Mouse (Mus musculus): ENCODE results near the gene Coa4. TPM values are rescaled to one million over a fixed set of nuclear protein-coding genes. Genes with fewer than 3 reads are reported as not detected.
A peak's percentile ranks its signal among the peaks of the same experiment; 100 is the strongest.

Coa4 gene
- 14.1 and 14.9 TPM in 2 replicates for polyA plus RNA-seq (2015; fragmentation: Nextera tagmentation; extraction: Ambion mirVana)

DNA sequence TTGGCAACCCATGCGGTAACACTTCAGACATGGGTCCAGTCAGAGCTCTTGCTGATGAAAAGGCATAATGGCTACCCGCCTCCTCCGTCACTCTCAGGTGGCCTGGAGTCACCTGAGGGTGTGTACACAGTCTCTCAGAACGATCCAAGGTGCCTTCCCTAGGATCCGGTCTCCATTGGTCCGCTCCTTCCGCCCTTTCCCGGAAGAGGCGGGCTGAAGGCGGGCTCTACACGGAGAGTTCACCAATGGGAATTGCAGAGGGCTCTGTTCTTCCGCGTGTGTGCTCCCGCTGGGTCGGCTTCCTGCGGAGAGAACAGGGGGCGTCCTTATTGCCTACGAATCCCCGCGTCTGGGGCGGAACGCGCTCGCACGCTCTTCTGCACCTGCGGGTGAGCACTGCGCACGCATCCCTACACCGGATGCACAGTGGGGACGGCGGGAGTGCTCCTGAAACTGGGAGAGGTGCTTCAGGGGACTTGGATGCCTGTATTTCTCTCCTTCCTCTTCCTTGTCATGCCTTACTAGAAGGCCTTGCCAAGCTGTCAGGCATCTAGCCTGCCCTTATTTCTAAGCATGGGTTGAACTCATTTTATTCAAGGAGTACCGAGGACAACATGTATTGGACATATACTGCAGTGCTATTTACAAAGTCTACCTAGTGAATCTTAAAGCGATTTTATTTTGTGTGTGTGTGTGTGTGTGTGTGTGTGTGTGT is at the start of gene Coa4:
Gene Coa4 (plus strand): TSS at position 268 of the 715 bp plus-strand sequence.
- Histone ChIP-seq H3K27me3 (no peaks in the 10 kb centered on the region), H3K9ac (replicated peaks) (peak within 1 kb of the TSS; percentile 79), H3K4me1 (peaks cover 11% of the 10 kb centered on the region), H3K9me3 (no peaks in the 10 kb centered on the region), H3K27ac (replicated peaks) (peak within 1 kb of the TSS; percentile 91), H3K4me3 (peak within 1 kb of the TSS; percentile 65), H3K36me3 (peaks cover 13% of the 10 kb centered on the region), H3K4me2 (replicated peaks) (peak within 1 kb of the TSS; percentile 60)
- peak; percentile 100 for ATAC-seq (replicated peaks)
- WGBS: under 1% methylated on average over 33 of the region's 33 CpGs

DNA sequence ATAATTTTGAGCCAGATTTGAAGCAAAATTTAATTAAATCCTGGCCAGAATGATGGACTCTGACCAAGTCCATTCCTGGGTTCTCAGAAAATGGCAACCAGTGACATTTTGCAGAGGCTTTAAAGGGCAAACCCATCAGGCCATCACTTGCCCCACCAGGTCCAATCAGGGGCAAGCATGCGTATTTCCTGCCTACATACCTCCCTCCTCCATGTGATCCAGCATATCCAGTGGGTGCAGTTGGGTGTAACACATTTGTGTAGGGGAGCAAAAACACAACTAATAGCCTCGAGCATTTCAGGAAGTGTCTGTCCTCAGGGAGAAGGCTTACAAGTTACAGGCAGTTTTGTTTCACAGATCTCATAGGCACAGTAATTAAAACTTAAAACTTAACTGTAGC is 49.6 kb upstream of the Coa4 start:
- H3K36me3 ChIP-seq: no peaks in the 10 kb centered on the region
- H3K9ac ChIP-seq (replicated peaks): no peak overlapping the region
- whole genome bisulfite sequencing: 79% methylated on average over 2 of the region's 2 CpGs
- peaks cover 6% of the 10 kb centered on the region for H3K4me1 ChIP-seq
- ATAC-seq (replicated peaks): no peak
- no peak overlapping the region for H3K4me2 ChIP-seq (replicated peaks)
- no peaks in the 10 kb centered on the region for H3K9me3 ChIP-seq
- no peaks in the 10 kb centered on the region for H3K27me3 ChIP-seq
- H3K27ac ChIP-seq (replicated peaks): no peak overlapping the region
- H3K4me3 ChIP-seq: no peak overlapping the region

DNA sequence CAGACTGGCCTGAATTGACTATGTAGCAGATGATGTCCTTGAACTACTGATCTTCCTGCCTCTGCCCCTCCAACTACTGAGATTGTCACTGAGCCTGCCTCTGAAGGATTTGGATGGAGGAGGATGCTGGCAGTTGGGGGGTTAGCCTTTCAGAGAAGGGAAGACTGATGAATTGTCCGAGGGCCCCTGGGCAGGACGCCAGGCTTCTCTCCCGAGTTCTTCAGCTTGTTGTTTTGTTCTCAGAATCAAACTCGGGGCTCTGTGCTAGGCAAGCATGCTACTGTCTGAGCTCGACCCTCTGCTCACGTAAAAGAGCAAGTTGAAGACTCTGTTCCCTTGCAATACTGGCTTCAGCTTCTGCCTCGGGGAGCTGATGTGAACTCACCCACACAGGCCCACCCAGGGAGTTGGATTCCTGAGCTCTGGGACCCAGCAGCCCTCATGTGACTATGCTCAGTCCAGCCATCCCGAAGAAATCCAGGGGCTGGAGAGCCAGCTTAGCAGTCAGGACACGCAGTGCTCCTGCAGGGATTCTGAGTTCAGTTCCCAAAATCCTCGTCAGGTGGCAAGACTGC is 48.3 kb upstream of the Coa4 start:
- Histone ChIP-seq H3K4me3 (no peak overlapping the region), H3K9me3 (no peaks in the 10 kb centered on the region), H3K27me3 (peaks cover 5% of the 10 kb centered on the region; the same call in 1 of the 2 replicates), H3K36me3 (no peaks in the 10 kb centered on the region), H3K4me1 (peaks cover 17% of the 10 kb centered on the region), H3K9ac (replicated peaks) (no peak overlapping the region), H3K4me2 (replicated peaks) (no peak overlapping the region), H3K27ac (replicated peaks) (no peak overlapping the region; the same call in 1 of the 2 replicates)
- WGBS: 12% methylated on average over 10 of the region's 10 CpGs
- ATAC-seq (replicated peaks): peak; percentile 62; the same call in 1 of the 2 replicates

DNA sequence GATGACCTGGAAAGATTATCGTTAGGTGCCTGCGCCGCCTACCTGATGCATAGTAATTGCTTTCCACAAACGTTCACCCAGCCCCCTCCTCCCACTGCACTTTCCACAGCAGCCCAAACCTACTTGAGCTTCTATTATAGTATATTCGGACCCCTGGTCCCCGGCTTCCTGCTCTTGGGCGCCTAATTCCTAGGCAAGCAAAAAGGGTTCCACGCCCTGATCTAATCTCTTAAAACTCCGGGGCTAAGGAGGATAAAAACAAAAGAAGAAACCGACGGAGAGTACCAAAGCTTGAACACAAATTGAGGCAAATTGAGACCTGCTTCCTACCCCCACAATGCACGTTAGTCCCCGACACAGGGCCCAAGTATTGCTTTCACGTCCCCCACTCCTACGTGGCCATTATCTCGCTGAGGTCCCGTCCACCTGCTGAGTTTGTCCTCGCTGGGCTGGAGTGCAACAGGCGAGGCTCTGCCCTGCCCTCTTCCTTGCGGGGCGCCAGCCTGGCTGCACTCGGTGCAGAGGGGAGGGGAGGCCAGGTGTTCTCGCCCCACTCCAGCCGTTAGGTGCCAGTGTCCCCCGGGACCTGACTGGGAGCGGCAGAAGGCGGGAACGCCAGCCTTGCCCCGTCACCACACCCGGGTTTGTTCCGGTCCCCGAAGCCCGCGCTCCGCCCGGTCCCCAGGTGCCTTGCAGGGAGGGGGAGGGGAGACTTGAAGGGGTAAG is 44.3 kb upstream of the Coa4 start:
- peak overlapping the region; percentile 41 for H3K4me3 ChIP-seq
- ATAC-seq (replicated peaks): no peak
- 7% methylated on average over 26 of the region's 36 CpGs for WGBS
- H3K9me3 ChIP-seq: no peaks in the 10 kb centered on the region
- no peaks in the 10 kb centered on the region for H3K36me3 ChIP-seq
- peaks cover 34% of the 10 kb centered on the region for H3K4me1 ChIP-seq
- H3K9ac ChIP-seq (replicated peaks): peak overlapping the region; percentile 32; the same call in 1 of the 2 replicates
- peaks cover 5% of the 10 kb centered on the region; the same call in 1 of the 2 replicates for H3K27me3 ChIP-seq
- H3K27ac ChIP-seq (replicated peaks): no peak overlapping the region
- H3K4me2 ChIP-seq (replicated peaks): peak overlapping the region; percentile 59

DNA sequence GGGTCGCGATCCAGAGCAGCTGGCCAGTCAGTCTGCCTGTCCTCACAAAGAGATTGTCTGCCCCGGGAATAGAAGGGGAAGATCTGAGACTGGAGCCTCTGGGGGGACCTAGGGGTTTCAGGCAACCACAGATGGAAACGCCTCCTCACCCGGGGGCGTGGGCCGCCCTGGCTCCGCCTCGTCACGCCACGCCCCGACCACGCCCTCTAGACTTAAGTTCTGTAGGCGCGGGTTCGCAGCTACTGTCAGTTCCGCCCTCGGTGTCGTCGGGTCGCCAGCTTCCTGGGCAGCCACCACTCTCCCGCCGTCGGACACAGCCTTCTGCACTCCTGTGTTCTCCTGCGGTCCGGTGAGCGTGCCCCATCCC is 43.8 kb upstream of the Coa4 start, which contains the start of gene Ucp2:
Gene Ucp2 (plus strand): TSS at position 221 of the 367 bp plus-strand sequence.
- Histone ChIP-seq H3K27me3 (peaks cover 5% of the 10 kb centered on the region; the same call in 1 of the 2 replicates), H3K9me3 (no peaks in the 10 kb centered on the region), H3K4me1 (peaks cover 34% of the 10 kb centered on the region), H3K4me2 (replicated peaks) (peak within 1 kb of the TSS; percentile 59), H3K9ac (replicated peaks) (peak within 1 kb of the TSS; percentile 32; the same call in 1 of the 2 replicates), H3K36me3 (no peaks in the 10 kb centered on the region), H3K27ac (replicated peaks) (no peak within 1 kb of the TSS), H3K4me3 (peak within 1 kb of the TSS; percentile 41)
- 0 out of 2 replicates have a peak, but pooled peaks have one; percentile 26 for ATAC-seq (replicated peaks)
- under 1% methylated on average over 27 of the region's 27 CpGs for WGBS

DNA sequence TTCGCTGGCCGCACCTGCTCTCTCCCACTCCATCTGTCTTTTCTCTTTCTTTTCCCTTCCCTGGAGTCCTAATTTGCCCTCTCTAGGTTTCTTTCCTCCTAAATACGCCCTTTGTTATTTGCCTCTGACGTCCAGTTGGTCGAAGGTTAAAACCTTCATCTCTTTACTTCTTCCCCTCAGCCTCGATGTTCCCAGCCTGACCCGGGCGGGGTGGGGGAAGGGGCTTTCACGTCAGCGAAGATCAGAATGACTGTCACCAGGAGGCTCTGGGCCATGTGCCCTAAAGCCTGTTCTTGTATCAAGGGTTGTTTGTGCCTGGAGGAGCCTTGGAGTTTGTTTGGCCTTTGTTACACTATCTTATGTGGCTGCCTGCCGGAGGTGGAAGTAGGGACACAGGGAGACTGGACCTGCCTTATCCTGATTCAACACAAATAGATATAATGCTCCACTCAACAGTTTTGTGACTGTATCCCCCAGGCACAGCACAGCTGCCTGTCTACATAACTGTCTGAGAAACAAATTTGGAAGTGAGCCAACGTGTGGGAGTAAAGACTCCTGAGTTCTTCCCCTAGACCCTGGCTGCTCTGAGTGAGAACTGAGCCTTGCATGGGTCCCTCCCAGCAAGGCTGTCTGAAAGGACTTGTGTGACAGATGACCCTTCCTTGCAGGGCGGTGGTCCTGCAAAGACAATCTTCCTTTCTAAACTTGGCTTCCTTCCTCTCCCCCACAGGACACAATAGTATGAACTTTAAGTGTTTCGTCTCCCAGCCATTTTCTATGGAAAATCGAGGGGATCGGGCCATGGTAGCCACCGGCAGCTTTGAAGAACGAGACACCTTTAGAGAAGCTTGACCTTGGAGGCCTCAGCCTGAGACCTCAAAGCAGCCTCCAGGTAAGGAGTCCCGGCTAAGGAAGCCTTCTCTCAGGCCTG is 43.1 kb upstream of the Coa4 start:
- no peaks in the 10 kb centered on the region for H3K9me3 ChIP-seq
- peak overlapping the region; percentile 41 for H3K4me3 ChIP-seq
- H3K27me3 ChIP-seq: peaks cover 5% of the 10 kb centered on the region; the same call in 1 of the 2 replicates
- H3K27ac ChIP-seq (replicated peaks): no peak overlapping the region
- WGBS: 40% methylated on average over 19 of the region's 19 CpGs
- no peaks in the 10 kb centered on the region for H3K36me3 ChIP-seq
- ATAC-seq (replicated peaks): no peak
- 0 out of 2 replicates have a peak overlapping the region, but pooled peaks have one; percentile 32 for H3K9ac ChIP-seq (replicated peaks)
- H3K4me2 ChIP-seq (replicated peaks): peak overlapping the region; percentile 59
- peaks cover 29% of the 10 kb centered on the region for H3K4me1 ChIP-seq

DNA sequence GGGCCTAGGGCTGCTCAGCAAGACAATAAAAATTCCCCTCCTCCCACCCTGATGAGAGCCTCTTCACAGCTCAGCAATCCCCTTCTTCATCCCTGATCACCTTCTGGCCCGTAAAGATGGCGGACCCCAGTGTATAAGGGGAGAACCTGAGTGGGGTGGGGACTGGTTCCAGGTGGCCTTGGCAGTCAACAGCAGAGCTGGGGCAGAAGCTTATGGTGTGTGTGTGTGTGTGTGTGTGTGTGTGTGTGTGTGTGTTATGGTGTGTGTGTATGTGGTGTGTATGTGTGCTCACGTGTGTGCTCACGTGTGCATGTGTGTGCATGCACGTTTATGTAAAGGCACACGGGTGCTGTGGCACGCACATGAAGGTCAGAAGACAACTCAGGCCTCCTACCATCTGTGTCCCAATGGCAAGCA is 42.4 kb upstream of the Coa4 start:
- Histone ChIP-seq H3K27ac (replicated peaks) (no peak overlapping the region), H3K9me3 (no peaks in the 10 kb centered on the region), H3K4me2 (replicated peaks) (no peak overlapping the region), H3K36me3 (no peaks in the 10 kb centered on the region), H3K27me3 (peaks cover 5% of the 10 kb centered on the region; the same call in 1 of the 2 replicates), H3K4me3 (no peak overlapping the region), H3K4me1 (peaks cover 27% of the 10 kb centered on the region), H3K9ac (replicated peaks) (no peak overlapping the region)
- 89% methylated on average over 7 of the region's 7 CpGs for WGBS
- no peak for ATAC-seq (replicated peaks)

DNA sequence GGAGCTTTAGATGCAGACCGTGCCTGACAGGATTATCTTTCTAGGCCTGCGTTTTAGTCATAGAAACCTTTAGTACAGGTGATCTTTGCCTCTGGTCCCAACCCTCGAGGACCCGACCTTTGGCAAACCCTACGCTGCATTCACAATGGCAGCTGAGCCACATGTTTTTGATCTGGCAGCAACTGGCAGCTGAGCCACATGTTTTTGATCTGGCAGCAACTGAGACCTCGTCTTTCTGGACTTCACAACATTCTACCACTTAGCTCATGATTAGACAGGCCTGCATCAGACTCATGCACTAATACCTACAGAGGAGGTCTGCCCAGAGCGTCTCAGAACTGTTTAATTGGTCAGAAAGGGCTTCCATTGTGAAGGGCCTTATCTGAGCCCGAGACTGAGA is 41.8 kb upstream of the Coa4 start:
- H3K4me3 ChIP-seq: no peak overlapping the region
- peaks cover 27% of the 10 kb centered on the region for H3K4me1 ChIP-seq
- no peak overlapping the region for H3K4me2 ChIP-seq (replicated peaks)
- H3K27me3 ChIP-seq: peaks cover 5% of the 10 kb centered on the region; the same call in 1 of the 2 replicates
- no peaks in the 10 kb centered on the region for H3K36me3 ChIP-seq
- 43% methylated on average over 8 of the region's 8 CpGs for WGBS
- H3K9me3 ChIP-seq: no peaks in the 10 kb centered on the region
- no peak; the same call in 1 of the 2 replicates for ATAC-seq (replicated peaks)
- peak overlapping the region; percentile 51 for H3K27ac ChIP-seq (replicated peaks)
- no peak overlapping the region for H3K9ac ChIP-seq (replicated peaks)

DNA sequence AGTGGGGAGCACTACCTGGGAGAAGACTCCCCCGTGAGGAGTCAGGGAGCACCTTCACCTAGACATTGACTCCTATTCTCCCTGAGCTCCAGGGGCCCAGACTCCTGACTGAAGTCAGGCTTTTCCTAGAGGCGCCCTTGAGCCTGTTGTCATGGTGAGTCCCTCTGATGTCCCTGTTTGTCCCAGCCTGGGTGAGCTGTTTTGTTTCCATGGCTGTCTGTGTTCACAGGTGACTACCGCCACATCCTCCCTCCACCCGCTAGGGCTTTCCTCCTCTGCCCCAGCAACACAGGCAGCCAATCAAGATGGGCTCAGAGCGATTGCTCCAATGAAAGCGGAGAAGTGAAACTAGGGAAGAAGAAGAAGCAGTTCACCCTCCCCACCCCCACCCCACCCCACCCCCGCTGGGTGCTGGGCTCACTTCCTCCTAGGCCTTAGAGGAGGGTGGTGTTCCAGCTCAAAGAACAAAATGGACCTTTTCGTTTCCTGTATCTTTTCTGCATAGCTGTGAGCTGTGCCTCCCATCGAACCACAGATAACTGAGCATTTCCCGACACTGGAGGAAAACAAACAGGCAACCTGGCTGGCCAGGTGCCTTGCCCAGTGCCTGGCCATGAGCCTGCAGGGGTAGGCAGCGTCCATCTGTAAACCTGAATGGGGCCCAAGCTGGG is 41.2 kb upstream of the Coa4 start:
- no peaks in the 10 kb centered on the region for H3K9me3 ChIP-seq
- peaks cover 5% of the 10 kb centered on the region; the same call in 1 of the 2 replicates for H3K27me3 ChIP-seq
- H3K4me2 ChIP-seq (replicated peaks): peak overlapping the region; percentile 22
- ATAC-seq (replicated peaks): peak; percentile 76
- no peak overlapping the region for H3K4me3 ChIP-seq
- peaks cover 27% of the 10 kb centered on the region for H3K4me1 ChIP-seq
- no peaks in the 10 kb centered on the region for H3K36me3 ChIP-seq
- peak overlapping the region; percentile 51 for H3K27ac ChIP-seq (replicated peaks)
- no peak overlapping the region for H3K9ac ChIP-seq (replicated peaks)
- WGBS: 27% methylated on average over 11 of the region's 11 CpGs

DNA sequence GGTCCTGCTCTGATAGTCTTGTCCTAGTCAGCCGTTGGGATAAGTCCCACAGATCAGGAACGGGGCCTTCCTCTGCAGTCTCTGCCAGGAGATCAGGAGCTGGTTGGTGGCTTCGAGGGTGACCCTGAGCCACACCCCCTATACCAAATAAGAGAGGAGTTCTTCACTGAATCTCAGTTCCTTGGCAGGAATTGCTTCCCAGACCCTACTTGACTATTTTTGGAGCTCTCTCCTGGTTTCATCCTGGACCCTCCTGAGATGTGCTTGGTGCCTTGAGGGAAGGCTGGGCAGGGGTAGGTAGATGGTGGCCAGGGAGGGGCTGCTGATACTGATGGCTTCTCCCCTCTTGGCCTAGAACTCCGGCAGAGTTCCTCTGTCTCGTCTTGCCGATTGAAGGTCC is 40.5 kb upstream of the Coa4 start:
- no peak overlapping the region for H3K4me2 ChIP-seq (replicated peaks)
- H3K9ac ChIP-seq (replicated peaks): no peak overlapping the region
- H3K27me3 ChIP-seq: peaks cover 5% of the 10 kb centered on the region; the same call in 1 of the 2 replicates
- H3K9me3 ChIP-seq: no peaks in the 10 kb centered on the region
- no peak overlapping the region; the same call in 1 of the 2 replicates for H3K27ac ChIP-seq (replicated peaks)
- ATAC-seq (replicated peaks): no peak
- H3K4me3 ChIP-seq: no peak overlapping the region
- peaks cover 27% of the 10 kb centered on the region for H3K4me1 ChIP-seq
- H3K36me3 ChIP-seq: no peaks in the 10 kb centered on the region
- 84% methylated on average over 6 of the region's 6 CpGs for WGBS

DNA sequence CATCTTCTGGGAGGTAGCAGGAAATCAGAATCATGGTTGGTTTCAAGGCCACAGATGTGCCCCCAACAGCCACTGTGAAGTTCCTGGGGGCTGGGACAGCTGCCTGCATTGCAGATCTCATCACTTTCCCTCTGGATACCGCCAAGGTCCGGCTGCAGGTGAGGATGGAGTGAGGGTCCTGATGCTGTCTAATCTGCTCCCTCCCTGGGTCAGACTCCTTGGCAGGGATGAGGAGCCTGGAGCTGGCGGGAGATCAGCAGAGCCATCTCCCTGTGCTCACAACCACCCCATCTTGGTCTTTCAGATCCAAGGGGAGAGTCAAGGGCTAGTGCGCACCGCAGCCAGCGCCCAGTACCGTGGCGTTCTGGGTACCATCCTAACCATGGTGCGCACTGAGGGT is 40.1 kb upstream of the Coa4 start:
- Histone ChIP-seq H3K9ac (replicated peaks) (no peak overlapping the region), H3K4me1 (peaks cover 27% of the 10 kb centered on the region)
- ATAC-seq (replicated peaks): no peak

More for the DNA sequence above, 40.1 kb upstream of the Coa4 start:
- 97% methylated on average over 9 of the region's 9 CpGs for whole genome bisulfite sequencing
- peaks cover 5% of the 10 kb centered on the region; the same call in 1 of the 2 replicates for H3K27me3 ChIP-seq
- no peak overlapping the region for H3K4me2 ChIP-seq (replicated peaks)
- no peak overlapping the region for H3K4me3 ChIP-seq
- no peaks in the 10 kb centered on the region for H3K36me3 ChIP-seq
- no peak overlapping the region for H3K27ac ChIP-seq (replicated peaks)
- no peaks in the 10 kb centered on the region for H3K9me3 ChIP-seq
